Mouse (Mus musculus) left cerebral cortex, postnatal 4 days (tissue): Measurements from ENCODE around the gene Ttll11. TPM values are rescaled to one million over a fixed set of nuclear protein-coding genes. Genes with fewer than 3 reads are reported as not detected.

Experiments
- DNase-seq: peaks from one replicate; pipeline ENCODE4 v3.0.0-alpha.2; 2022
- intact Hi-C: fragments of 180-260 bp; cut with DNase I; formaldehyde crosslinking; loops from one replicate; pipeline ENCODE4 v1.15.1; 2025
- total RNA-seq, 2 experiments: library from RNA; stranded (reverse); gene quantifications; 2 replicates each; pipeline ENCODE4 v1.2.3; 2021

Ttll11 gene
- total RNA-seq, 2 experiments from 2014 or later, result 8.7 to 9.6 TPM

GRCm38 (mm10) chr2:35832742-35833425 is 146.8 kb downstream of the Ttll11 start:
- DNase-seq, result no peak
- intact Hi-C loops, result no loop called here

- DNase-seq, result no peak
- intact Hi-C loops, result no loop called here
These were observed 147.7 kb downstream of the Ttll11 start for GRCm38 (mm10) chr2:35831904-35832581.

GRCm38 (mm10) chr2:35830966-35831903 is 148.5 kb downstream of the Ttll11 start:
- intact Hi-C loops, result no loop called here
- DNase-seq, result no peak

GRCm38 (mm10) chr2:35829136-35829535 is 150.6 kb downstream of the Ttll11 start:
- DNase-seq, result no peak
- intact Hi-C loops, result no loop called here

- no peak for DNase-seq
- intact Hi-C loops, result no loop called here
These were observed 151.8 kb downstream of the Ttll11 start for GRCm38 (mm10) chr2:35827886-35828285.

- intact Hi-C loops, result no loop called here
- DNase-seq, result no peak
These were observed 154.6 kb downstream of the Ttll11 start for GRCm38 (mm10) chr2:35825157-35825556.

GRCm38 (mm10) chr2:35823589-35823988 is 156.1 kb downstream of the Ttll11 start:
- no peak for DNase-seq
- intact Hi-C loops, result no loop called here

GRCm38 (mm10) chr2:35818883-35819282 is 160.8 kb downstream of the Ttll11 start:
- DNase-seq, result no peak
- intact Hi-C loops, result no loop called here

- intact Hi-C loops, result no loop called here
- no peak for DNase-seq
These were observed 163.6 kb downstream of the Ttll11 start for GRCm38 (mm10) chr2:35816056-35816661.

GRCm38 (mm10) chr2:35812561-35812933 is 167.2 kb downstream of the Ttll11 start:
- DNase-seq, result no peak
- intact Hi-C loops, result no loop called here

GRCm38 (mm10) chr2:35811801-35812560 is 167.7 kb downstream of the Ttll11 start:
- DNase-seq, result peak; percentile 43
- intact Hi-C loops, result no loop called here

- intact Hi-C loops, result no loop called here
These were observed 169.7 kb downstream of the Ttll11 start for GRCm38 (mm10) chr2:35810027-35810426.

GRCm38 (mm10) chr2:35809141-35809540 is 170.6 kb downstream of the Ttll11 start:
- DNase-seq, result no peak
- intact Hi-C loops, result no loop called here

More at GRCm38 (mm10) chr2:35810027-35810426, 169.7 kb downstream of the Ttll11 start:
- DNase-seq, result no peak

GRCm38 (mm10) chr2:35805881-35806280 is 173.8 kb downstream of the Ttll11 start:
- intact Hi-C loops, result no loop called here

GRCm38 (mm10) chr2:35803095-35803494 is 176.6 kb downstream of the Ttll11 start:
- intact Hi-C loops, result no loop called here
- DNase-seq, result peak; percentile 43

More at GRCm38 (mm10) chr2:35805881-35806280, 173.8 kb downstream of the Ttll11 start:
- DNase-seq, result no peak

- intact Hi-C loops, result no loop called here
These were observed 178.0 kb downstream of the Ttll11 start for GRCm38 (mm10) chr2:35801759-35802158.

GRCm38 (mm10) chr2:35799073-35799472 is 180.6 kb downstream of the Ttll11 start:
- intact Hi-C loops, result no loop called here
- no peak for DNase-seq

More at GRCm38 (mm10) chr2:35801759-35802158, 178.0 kb downstream of the Ttll11 start:
- no peak for DNase-seq

- intact Hi-C loops, result no loop called here
- DNase-seq, result no peak
These were observed 181.7 kb downstream of the Ttll11 start for GRCm38 (mm10) chr2:35797998-35798397.

GRCm38 (mm10) chr2:35789362-35790326 is 190.1 kb downstream of the Ttll11 start:
- intact Hi-C loops, result no loop called here
- DNase-seq, result peak; percentile 21
